Mouse (Mus musculus) naive thymus-derived CD4-positive, alpha-beta T cell, adult 5 months (primary cell): Measurements from ENCODE around the gene Lpar4. TPM values are rescaled to one million over a fixed set of nuclear protein-coding genes. Genes with fewer than 3 reads are reported as not detected.

ENCODE experiments used
- polyA plus RNA-seq: library from polyadenylated mRNA; unstranded; fragments of 100-300 nt; shearing (Covaris generic); gene quantifications from one replicate; pipeline ENCODE4 v1.2.1, GENCODE M21; 2017

Gene Lpar4
- 0.07 TPM for polyA plus RNA-seq

GRCm38 (mm10) chrX:106920175-106920827, at the start of gene Lpar4:
Lpar4 (plus strand) TSS chrX:106920625.

Other genes with a start within 250 kb of the Lpar4 start
- gene Rtl3, start 80.0 kb upstream of the Lpar4 start, polyA plus RNA-seq, result not detected
- 386 TPM for gene P2ry10, start 167.9 kb downstream of the Lpar4 start, polyA plus RNA-seq
- gene P2ry10b, start 228.3 kb downstream of the Lpar4 start, polyA plus RNA-seq, result 13.0 TPM